Mouse (Mus musculus): ENCODE measurements around the gene Ccdc191.

DNA sequence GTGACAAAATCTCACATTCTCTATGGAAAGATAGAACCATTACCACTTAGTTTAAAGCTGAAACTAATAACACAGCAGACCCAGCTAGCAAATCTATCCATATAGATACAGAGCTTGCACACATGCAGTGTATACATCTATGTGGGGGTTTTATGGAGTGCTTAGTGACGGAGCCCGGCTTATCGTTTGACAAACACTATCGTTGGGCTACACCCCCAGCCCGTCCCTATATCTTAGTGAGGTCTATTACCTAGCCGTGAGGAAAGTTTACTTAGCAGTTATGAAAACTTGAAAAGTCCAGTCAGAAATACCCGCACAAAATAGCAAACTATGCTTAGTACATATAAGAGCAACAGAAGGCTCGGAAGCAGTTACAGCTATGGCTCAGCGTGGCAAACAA is 82.1 kb downstream of the Ccdc191 start:
- TF ChIP-seq EP300 (optimal IDR thresholded peaks at IDR 0.05) (no peak), CTCF (IDR thresholded peaks at IDR 0.05; ENCODE audit: low read depth) (no peak)

Measured in stomach, postnatal 0 days (tissue).